Comparison of ENCODE assay signal across 8 mouse cellular contexts in genomic region chr1:192136561-192137290, GRCm38 (mm10). TPM values are rescaled to one million over a fixed set of nuclear protein-coding genes. Genes with fewer than 3 reads are reported as not detected.
DNase-seq lines count a peak whose midpoint lies in the region; ATAC-seq and TF ChIP-seq lines count a peak whose summit lies in the region.

No protein-coding gene starts in this region.

- H3K4me3 ChIP-seq in cerebellum, adult 2 months (replicated peaks; ENCODE audit: insufficient read depth, low read depth, low read length) = peak overlapping the region; percentile 99
- H3K4me3 ChIP-seq in forebrain, postnatal 0 days (ENCODE audit: low read depth, low read length) = peak overlapping the region; percentile 92
- H3K4me3 ChIP-seq in lung, embryonic 14.5 days (ENCODE audit: low read depth, low read length) = peak overlapping the region; percentile 78

- peak overlapping the region; percentile 97 for H3K9ac ChIP-seq in forebrain, postnatal 0 days
- peak overlapping the region; percentile 80 for H3K9ac ChIP-seq in lung, embryonic 14.5 days

- no peaks in the 10 kb centered on the region; the same call in 1 of the 2 replicates for H3K4me1 ChIP-seq in cerebellum, adult 2 months (ENCODE audit: control insufficient read depth, insufficient read depth, low read length)
- H3K4me1 ChIP-seq in forebrain, postnatal 0 days (ENCODE audit: insufficient read depth) = peaks cover 7% of the 10 kb centered on the region
- 0 out of 2 replicates have a peak, but pooled peaks cover 6% of the 10 kb centered on the region for H3K4me1 ChIP-seq in lung, embryonic 14.5 days (ENCODE audit: insufficient read depth)

- H3K36me3 ChIP-seq in forebrain, postnatal 0 days (ENCODE audit: insufficient read depth) = no peaks in the 10 kb centered on the region
- H3K36me3 ChIP-seq in lung, embryonic 14.5 days (ENCODE audit: insufficient read depth) = peaks cover 5% of the 10 kb centered on the region; the same call in 1 of the 2 replicates

- ATAC-seq in forebrain, postnatal 0 days = peak; percentile 88
- peak; percentile 88 for ATAC-seq in lung, embryonic 14.5 days (ENCODE audit: insufficient read depth)
- ATAC-seq in neutrophil, adult 5-6 weeks (ENCODE audit: extremely low read depth, insufficient number of reproducible peaks, low FRiP score, poor library complexity, severe bottlenecking) = peak; percentile 41

- peak; percentile 76 for DNase-seq in MEL-GATA-1-ER (ENCODE audit: extremely low read depth, low read depth)
- DNase-seq in cerebellum, adult 2 months = peak; percentile 82 to 87
- DNase-seq in forebrain, postnatal 0 days = peak; percentile 87
- DNase-seq in heart, postnatal 4 days = peak; percentile 85
- peak; percentile 77 to 78 for DNase-seq in layer of hippocampus, adult 8-10 months (ENCODE audit: low spot score in 2 of 2)
- peak; percentile 91 for DNase-seq in lung, embryonic 14.5 days
- DNase-seq in testis, postnatal 14 days (ENCODE audit: low spot score) = peak; percentile 78

- peak overlapping the region; percentile 76 for H3K27ac ChIP-seq in cerebellum, adult 2 months (ENCODE audit: insufficient read depth, low read length)
- H3K27ac ChIP-seq in forebrain, postnatal 0 days (ENCODE audit: low read depth, low read length) = peak overlapping the region; percentile 98
- H3K27ac ChIP-seq in lung, embryonic 14.5 days (ENCODE audit: low read depth) = peak overlapping the region; percentile 98

- TF ChIP-seq CTCF in cerebellum, adult 2 months (IDR thresholded peaks at IDR 0.05; ENCODE audit: borderline replicate concordance, insufficient read depth, low read depth, low read length) = no peak
- TF ChIP-seq CTCF in forebrain, postnatal 0 days (IDR thresholded peaks at IDR 0.05; ENCODE audit: low read depth) = peak; percentile 22; the same call in 1 of the 2 replicates
- no peak; the same call in 1 of the 2 replicates for TF ChIP-seq CTCF in lung, embryonic 14.5 days (IDR thresholded peaks at IDR 0.05; ENCODE audit: low read depth)

- TF ChIP-seq POLR2A in cerebellum, adult 2 months (IDR thresholded peaks at IDR 0.05; ENCODE audit: borderline replicate concordance, insufficient read depth, low read length) = peak; percentile 46; the same call in 1 of the 2 replicates

- H3K27me3 ChIP-seq in cerebellum, adult 2 months (ENCODE audit: control insufficient read depth, insufficient read depth, low read length) = no peaks in the 10 kb centered on the region
- H3K27me3 ChIP-seq in forebrain, postnatal 0 days (ENCODE audit: insufficient read depth, low read length) = no peaks in the 10 kb centered on the region
- H3K27me3 ChIP-seq in lung, embryonic 14.5 days (ENCODE audit: insufficient read depth, low read length) = no peaks in the 10 kb centered on the region

- H3K4me2 ChIP-seq in forebrain, postnatal 0 days (ENCODE audit: low read depth) = peak overlapping the region; percentile 96
- H3K4me2 ChIP-seq in lung, embryonic 14.5 days = peak overlapping the region; percentile 94

- H3K9me3 ChIP-seq in forebrain, postnatal 0 days (ENCODE audit: low read length) = no peaks in the 10 kb centered on the region
- H3K9me3 ChIP-seq in lung, embryonic 14.5 days (ENCODE audit: low read depth, low read length) = no peaks in the 10 kb centered on the region

- WGBS in cerebellum, adult 2 months = under 1% methylated on average over 55 of the region's 55 CpGs
- WGBS in forebrain, postnatal 0 days = 4% methylated on average over 55 of the region's 55 CpGs
- under 1% methylated on average over 55 of the region's 55 CpGs for WGBS in lung, embryonic 14.5 days

RNA-seq across cellular contexts. Expression of gene Rcor3, which starts 1.1 kb away (rescaled TPM):
- polyA plus RNA-seq in cerebellum, adult 2 months (2012; rRNA removed) = 38.7 and 38.9 TPM in 2 replicates
- total RNA-seq in forebrain, postnatal 0 days (2014; rRNA removed) = 30.7 and 32.6 TPM in 2 replicates
- polyA plus RNA-seq in forebrain, postnatal 0 days (2015; fragmentation: Nextera tagmentation; extraction: Ambion mirVana) = 35.3 and 48.0 TPM in 2 replicates
- 10 to 100 TPM; 43.7 to 48.1 TPM for total RNA-seq in heart, postnatal 4 days (2021)
- 10 to 100 TPM; 47.3 to 58.1 (median 49.5) TPM for total RNA-seq in layer of hippocampus, adult 8-10 months (2022)
- 29.5 and 31.0 TPM in 2 replicates for polyA plus RNA-seq in lung, embryonic 14.5 days (2014; fragmentation: Nextera tagmentation; extraction: Ambion mirVana)
- 22.5 and 25.5 TPM in 2 replicates for total RNA-seq in neutrophil, adult 5-6 weeks (2017)

RNA-seq across cellular contexts. Expression of gene Traf5, which starts 44.4 kb away (rescaled TPM):
- 3.6 and 3.8 TPM in 2 replicates for polyA plus RNA-seq in cerebellum, adult 2 months (2012; rRNA removed)
- 2.0 and 4.3 TPM in 2 replicates for total RNA-seq in forebrain, postnatal 0 days (2014; rRNA removed)
- 1.2 and 1.5 TPM in 2 replicates for polyA plus RNA-seq in forebrain, postnatal 0 days (2015; fragmentation: Nextera tagmentation; extraction: Ambion mirVana)
- total RNA-seq in heart, postnatal 4 days (2021) = 10 to 100 TPM; 15.0 to 22.4 TPM
- 1 to 10 TPM; 1.8 to 6.8 (median 5.4) TPM for total RNA-seq in layer of hippocampus, adult 8-10 months (2022)
- polyA plus RNA-seq in lung, embryonic 14.5 days (2014; fragmentation: Nextera tagmentation; extraction: Ambion mirVana) = 20.1 and 22.8 TPM in 2 replicates
- 120 and 125 TPM in 2 replicates for total RNA-seq in neutrophil, adult 5-6 weeks (2017)

RNA-seq across cellular contexts. Expression of gene Kcnh1, which starts 53.8 kb away (rescaled TPM):
- polyA plus RNA-seq in cerebellum, adult 2 months (2012; rRNA removed) = 18.6 and 20.8 TPM in 2 replicates
- total RNA-seq in forebrain, postnatal 0 days (2014; rRNA removed) = 5.6 and 5.7 TPM in 2 replicates
- polyA plus RNA-seq in forebrain, postnatal 0 days (2015; fragmentation: Nextera tagmentation; extraction: Ambion mirVana) = 1.9 and 2.3 TPM in 2 replicates
- total RNA-seq in heart, postnatal 4 days (2021) = under 1 TPM; 0.29 to 0.38 TPM
- total RNA-seq in layer of hippocampus, adult 8-10 months (2022) = 10 to 100 TPM; 28.9 to 35.3 (median 32.4) TPM
- polyA plus RNA-seq in lung, embryonic 14.5 days (2014; fragmentation: Nextera tagmentation; extraction: Ambion mirVana) = 1.7 and 2.0 TPM in 2 replicates
- total RNA-seq in neutrophil, adult 5-6 weeks (2017) = 0.12 TPM in 1 of 2 replicates, not detected in the other

Comparison
In these comparisons a context has a peak if more than half of its experiments do, and no peak if none do; other contexts are left out.
1. Peak in every context shown above with its lines: DNase-seq, ATAC-seq, H3K4me3 ChIP-seq and H3K27ac ChIP-seq.